Mouse (Mus musculus) c-Kit-positive CD71-positive TER-119-negative erythroid progenitor cells, embryonic 14.5 days (primary cell): Measurements from ENCODE around the gene Crybg1.
"Not testable (repeated sequence)": the region's sequence is repeated elsewhere in the genome, so short reads cannot be mapped to it uniquely, and the experiment has no call there.

Experiments
- DNase-seq: peaks from one replicate; pipeline ENCODE4 v3.0.0-alpha.2; 2013; ENCODE audit warnings: low read depth

Gene Crybg1

GRCm38 (mm10) chr10:43964943-43965342, 183.7 kb downstream of the Crybg1 start:
- no peak for DNase-seq

- peak; percentile 55 for DNase-seq
These were observed 194.7 kb downstream of the Crybg1 start for GRCm38 (mm10) chr10:43953942-43954341.

- DNase-seq: no peak
These were observed 203.2 kb downstream of the Crybg1 start for GRCm38 (mm10) chr10:43945435-43945834.

- no peak for DNase-seq
These were observed 204.9 kb downstream of the Crybg1 start for GRCm38 (mm10) chr10:43943736-43944135.

- no peak for DNase-seq
These were observed 209.5 kb downstream of the Crybg1 start for GRCm38 (mm10) chr10:43939136-43939662.

DNA sequence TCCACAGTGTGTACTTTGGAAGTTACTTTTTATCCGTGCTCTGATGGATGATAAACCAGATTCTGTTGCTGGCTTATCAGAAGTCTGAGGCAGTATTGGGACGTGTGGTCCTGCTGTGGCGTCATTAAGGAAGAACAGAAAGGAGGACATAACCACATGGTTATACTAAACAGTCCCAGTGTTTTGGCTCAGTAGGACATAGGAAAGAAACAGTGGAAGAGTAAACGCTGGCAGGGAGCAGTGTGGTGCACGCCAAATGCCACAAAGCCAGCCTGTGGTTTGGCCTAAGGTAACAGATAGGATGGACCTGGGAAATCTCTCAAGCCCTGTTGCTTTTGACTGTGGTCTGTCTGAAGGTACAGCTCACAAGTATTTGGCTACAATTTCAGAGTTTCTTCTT, 220.1 kb downstream of the Crybg1 start:
- no peak for DNase-seq

GRCm38 (mm10) chr10:43927736-43928135, 220.9 kb downstream of the Crybg1 start:
- DNase-seq: no peak

GRCm38 (mm10) chr10:43925776-43926175, 222.9 kb downstream of the Crybg1 start:
- DNase-seq: not testable (repeated sequence)

GRCm38 (mm10) chr10:43923096-43923495, 225.6 kb downstream of the Crybg1 start:
- DNase-seq: no peak

DNA sequence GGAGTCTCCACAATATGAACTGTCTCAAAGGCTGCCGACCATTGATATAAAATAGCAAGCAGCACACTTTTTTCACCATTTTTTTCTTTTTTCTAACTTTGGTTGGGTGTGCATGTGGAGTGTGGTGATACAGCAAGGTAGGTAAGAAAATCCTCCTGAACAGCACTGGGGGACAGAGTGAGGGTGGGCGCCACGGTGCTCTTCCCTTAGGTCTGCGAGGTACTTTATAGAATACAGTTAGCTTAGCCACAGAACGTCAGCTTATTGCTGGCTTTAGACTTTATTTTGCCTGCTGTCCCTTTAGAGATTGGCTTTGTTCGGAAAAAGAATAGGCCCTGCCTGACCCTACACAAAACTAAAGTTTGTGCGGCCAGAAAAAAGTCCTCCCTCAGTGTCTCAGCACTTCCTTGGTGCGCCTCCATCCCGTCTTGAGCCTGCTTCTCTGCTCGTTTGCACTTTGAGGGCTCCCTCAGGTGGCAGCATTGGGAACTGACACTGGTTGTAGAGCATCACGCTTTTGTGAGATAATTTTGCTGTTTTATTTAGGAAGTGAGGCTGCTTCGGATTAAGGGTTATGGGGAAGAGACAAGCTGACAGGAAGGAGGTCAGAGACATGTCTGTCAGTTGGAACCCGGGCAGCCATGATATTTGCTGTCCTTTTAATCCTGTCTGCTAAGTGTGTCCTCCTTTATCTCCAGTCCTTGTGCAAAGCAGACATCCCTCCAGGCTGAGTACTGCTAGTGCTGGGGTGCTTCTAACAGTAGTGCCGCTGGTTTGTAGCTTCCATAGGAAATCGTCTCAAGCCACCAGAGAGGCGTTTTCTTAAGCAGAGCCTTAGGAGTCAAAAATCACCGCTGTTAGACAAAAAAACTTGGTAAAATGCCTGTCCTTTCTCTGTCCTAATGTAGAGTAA, 229.7 kb downstream of the Crybg1 start:
- DNase-seq: peak; percentile 67

DNA sequence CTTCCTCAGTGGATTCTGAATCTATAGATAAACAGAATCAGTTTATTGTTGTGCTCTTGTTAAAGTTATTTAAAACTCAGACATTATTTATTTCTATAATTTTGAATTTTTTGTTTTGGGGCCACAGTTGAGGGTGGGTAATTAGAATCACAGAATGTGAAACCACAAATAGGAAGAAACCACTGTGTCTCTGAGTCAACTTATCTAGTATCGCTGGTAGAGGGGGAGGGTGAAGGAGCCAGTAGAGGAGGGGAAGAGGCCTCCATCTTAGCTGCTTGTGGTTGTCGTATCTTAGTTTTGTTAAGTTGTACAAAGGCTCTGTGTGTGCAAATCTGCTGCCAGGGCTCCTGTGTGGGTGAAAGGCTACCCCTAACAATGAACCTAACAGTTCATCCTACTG, 231.9 kb downstream of the Crybg1 start:
- DNase-seq: no peak

- DNase-seq: no peak
These were observed 232.5 kb downstream of the Crybg1 start for GRCm38 (mm10) chr10:43916181-43916580.

GRCm38 (mm10) chr10:43912236-43912635, 236.4 kb downstream of the Crybg1 start:
- peak; percentile 17 for DNase-seq

DNA sequence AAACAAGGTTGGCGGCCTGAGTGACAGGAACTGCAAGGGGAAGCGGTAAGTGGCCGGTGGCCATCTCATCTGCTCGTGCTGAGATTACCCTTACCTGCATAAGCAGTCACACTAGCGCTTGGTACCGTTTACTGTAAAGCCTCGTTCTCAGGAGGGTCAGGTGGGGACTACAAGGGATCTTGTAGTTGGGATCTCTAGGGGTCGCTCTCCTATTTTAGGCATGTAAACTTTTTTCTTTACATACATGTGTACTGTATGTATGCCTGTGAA, 237.8 kb downstream of the Crybg1 start:
- no peak for DNase-seq

DNA sequence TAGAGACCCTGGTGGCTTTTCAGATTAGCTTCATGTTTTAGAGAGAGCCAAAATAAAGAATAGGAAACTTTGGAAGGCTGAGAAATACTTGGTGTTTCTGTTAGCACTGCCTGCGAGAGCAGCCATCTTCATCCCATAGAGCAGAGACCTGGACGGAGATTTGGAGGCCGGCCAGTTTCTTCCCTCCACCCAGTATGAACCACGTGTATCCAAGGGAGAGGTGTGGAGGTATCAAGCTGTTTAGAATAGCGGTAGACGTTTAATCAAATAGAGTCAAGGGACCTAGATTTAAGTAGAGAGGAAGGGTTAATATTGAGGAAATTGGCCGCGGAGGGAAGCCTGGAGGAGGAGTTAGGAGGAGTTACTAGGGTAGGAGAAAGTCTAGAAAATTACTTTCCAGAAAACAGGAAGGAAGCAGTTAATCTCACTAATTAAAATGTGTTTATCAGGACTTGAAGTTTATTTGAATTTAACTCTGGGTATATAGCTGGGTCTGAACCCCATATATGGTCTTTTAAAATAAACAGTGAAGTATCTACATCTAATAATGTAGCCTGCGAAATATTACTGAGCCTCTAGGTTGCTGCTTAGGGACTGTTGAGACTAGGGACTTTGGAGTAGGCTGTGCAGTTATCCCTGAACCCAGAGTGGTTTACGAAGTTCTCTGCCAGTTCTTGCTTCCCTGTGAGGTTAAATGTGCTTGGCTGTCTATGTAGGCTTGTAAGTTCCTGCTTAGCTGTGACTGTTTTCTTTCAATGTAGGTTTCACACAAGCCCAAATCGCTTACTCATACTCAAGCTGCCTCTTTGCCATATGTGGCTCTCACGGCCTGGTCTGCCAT, 238.4 kb downstream of the Crybg1 start:
- DNase-seq: no peak

DNA sequence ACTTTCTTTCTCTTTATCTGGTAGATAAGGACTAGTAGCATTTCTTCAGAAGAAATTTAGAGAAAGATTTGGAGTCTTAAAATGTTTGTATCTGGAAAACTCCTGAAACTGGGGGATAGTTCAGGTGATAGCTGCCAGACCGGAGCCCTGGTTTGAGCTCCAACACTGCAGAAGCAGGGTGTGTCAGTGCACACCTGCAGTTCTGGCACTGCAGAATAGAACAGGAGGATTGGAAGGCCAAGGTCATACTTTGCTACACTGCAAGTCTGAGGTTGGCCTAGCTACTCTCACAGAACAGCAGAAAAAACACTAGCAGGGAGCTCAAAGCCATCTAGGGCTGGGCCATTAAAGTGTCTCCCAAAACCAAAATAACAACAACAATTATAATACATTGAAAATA, 244.1 kb downstream of the Crybg1 start:
- no peak for DNase-seq

- peak; percentile 88 for DNase-seq
These were observed 247.0 kb downstream of the Crybg1 start, which contains the start of the genes Qrsl1 and Rtn4ip1 for GRCm38 (mm10) chr10:43901578-43902194. Gene Qrsl1, minus strand, starts transcription at chr10:43901745. Gene Rtn4ip1, plus strand, starts transcription at chr10:43901807.

DNA sequence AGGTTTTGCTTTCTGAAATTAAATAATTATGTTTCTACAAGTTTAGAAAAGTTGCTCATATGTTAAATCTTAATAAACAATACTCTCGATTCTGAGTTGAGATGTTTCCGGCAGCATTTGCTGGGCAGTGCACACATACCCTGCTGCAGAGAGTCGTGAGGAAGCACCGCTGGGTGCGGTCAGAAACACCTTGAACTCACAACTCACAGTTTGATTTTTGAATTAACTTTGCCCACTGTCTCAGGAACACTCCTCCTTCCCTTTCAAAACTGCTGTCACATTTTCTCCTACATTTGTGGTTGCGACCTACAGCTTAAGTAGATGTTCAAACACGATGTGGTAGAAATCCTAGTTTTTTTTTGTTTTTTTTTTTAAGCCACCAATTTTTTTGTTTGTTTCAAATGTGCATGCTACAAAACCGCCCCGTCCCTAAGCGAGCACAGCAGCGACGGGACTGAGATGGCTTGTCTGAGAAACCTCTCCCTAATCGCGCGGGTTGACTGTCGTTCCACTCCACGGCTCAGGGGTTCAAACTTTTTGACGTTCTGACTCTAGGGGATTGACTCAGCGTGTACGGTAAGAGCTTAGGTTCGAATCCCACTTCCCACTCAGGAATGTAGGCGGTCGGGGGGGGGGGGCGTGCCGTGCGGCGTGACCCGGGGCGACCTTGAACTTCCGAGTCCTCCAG, 247.6 kb downstream of the Crybg1 start:
- peak; percentile 33 for DNase-seq
